Mouse (Mus musculus) kidney, postnatal 0 days (tissue): ENCODE measurements around the gene Fam25c. TPM values are rescaled to one million over a fixed set of nuclear protein-coding genes. Genes with fewer than 3 reads are reported as not detected.
"Not testable (repeated sequence)": the region's sequence is repeated elsewhere in the genome, so short reads cannot be mapped to it uniquely, and the experiment has no call there.

ENCODE experiments used
- ATAC-seq: fragments of 200-750 bp; cut with Nextera tagmentation; replicated peaks from 2 replicates; pipeline ENCODE4 v1.8.0; 2017; ENCODE audit warnings: low read depth, moderate number of reproducible peaks, moderate TSS enrichment, moderate library complexity; ENCODE audit not compliant: low FRiP score
- DNase-seq: peaks from one replicate; pipeline ENCODE4 v3.0.0-alpha.2; 2016; ENCODE audit warnings: low spot score
- H3K27ac ChIP-seq: fragments of 300-500 bp; sonication (generic); 2 replicates; pipeline ENCODE4 v1.5.1; 2014; ENCODE audit warnings: mild to moderate bottlenecking
- H3K27me3 ChIP-seq: fragments of 300-500 bp; sonication (generic); 2 replicates; pipeline ENCODE4 v1.6.1; 2014; ENCODE audit warnings: low read length, mixed read lengths; ENCODE audit not compliant: insufficient read depth
- H3K36me3 ChIP-seq: fragments of 300-500 bp; sonication (generic); 2 replicates; pipeline ENCODE4 v1.6.1; 2014; ENCODE audit warnings: low read length, mixed read lengths; ENCODE audit not compliant: insufficient read depth
- H3K4me1 ChIP-seq: fragments of 300-500 bp; sonication (generic); replicated peaks from 2 replicates; pipeline ENCODE4 v1.6.1; 2014; ENCODE audit warnings: antibody characterized with exemption, low read length, mixed read lengths; ENCODE audit not compliant: insufficient read depth
- H3K4me2 ChIP-seq: fragments of 300-500 bp; sonication (generic); 2 replicates; pipeline ENCODE4 v1.6.1; 2014; ENCODE audit warnings: mild to moderate bottlenecking, low read length, moderate library complexity, mixed read lengths
- H3K4me3 ChIP-seq: fragments of 300-500 bp; sonication (generic); replicated peaks from 2 replicates; pipeline ENCODE4 v1.5.1; 2014; ENCODE audit warnings: low read depth, low read length
- H3K9ac ChIP-seq: fragments of 300-500 bp; sonication (generic); 2 replicates; pipeline ENCODE4 v1.6.1; 2014; ENCODE audit warnings: low read depth, low read length
- H3K9me3 ChIP-seq: fragments of 300-500 bp; sonication (generic); replicated peaks from 2 replicates; pipeline ENCODE4 v1.6.1; 2016; ENCODE audit warnings: low read length, inconsistent platforms, mixed read lengths
- CTCF ChIP-seq: IDR thresholded peaks from 2 replicates; pipeline ENCODE4 v1.5.1; 2016; ENCODE audit warnings: antibody characterized with exemption, low read depth, mild to moderate bottlenecking, moderate library complexity
- WGBS: fragments of 180-500 bp; shearing (Covaris S2); extraction: QIAGEN DNeasy Blood & Tissue Kit; methylation state at CpG from one replicate; pipeline ENCODE4 v1.1.7; 2014; 5-methylcytosine and 5-hydroxymethylcytosine counted together
- polyA plus RNA-seq: library from polyadenylated mRNA; unstranded; fragments of >200 nt; fragmentation: Nextera tagmentation; extraction: Ambion mirVana; gene quantifications from 2 replicates; pipeline ENCODE4 v1.2.1, GENCODE M21; 2015

Gene Fam25c
- polyA plus RNA-seq, 1 experiment from 2014 or later = 15.2 TPM

GRCm38 (mm10) chr14:34318113-34318512, 37.1 kb downstream of the Fam25c start:
- TF ChIP-seq CTCF = no peak
- no peak for ATAC-seq

DNA sequence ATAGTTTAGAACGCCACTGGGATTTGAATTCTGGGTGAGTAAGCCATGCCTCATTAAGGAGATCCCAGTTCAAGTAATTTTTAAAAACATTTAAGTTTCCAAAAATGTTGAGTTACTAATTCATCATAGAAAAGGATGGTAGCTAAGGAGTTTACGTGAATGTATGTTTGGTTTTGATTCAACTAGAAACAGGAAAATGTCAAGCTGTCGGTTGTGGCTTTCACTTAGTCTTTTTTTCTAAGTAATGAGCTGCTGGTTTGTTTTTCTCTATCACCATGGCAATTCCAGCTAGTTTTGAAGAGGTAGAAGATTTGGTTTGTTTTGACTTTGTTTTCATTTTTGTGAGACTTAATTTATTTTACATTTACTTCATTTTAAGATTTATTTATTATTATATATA, 37.8 kb downstream of the Fam25c start:
- Histone ChIP-seq H3K27me3 (no peaks in the 10 kb centered on the region), H3K27ac (no peak overlapping the region), H3K9me3 (no peaks in the 10 kb centered on the region), H3K4me2 (no peak overlapping the region), H3K9ac (no peak overlapping the region), H3K4me1 (0 out of 2 replicates have a peak, but pooled peaks cover 4% of the 10 kb centered on the region), H3K36me3 (no peaks in the 10 kb centered on the region), H3K4me3 (no peak overlapping the region)
- no peak for DNase-seq
- TF ChIP-seq CTCF = no peak
- WGBS = 81% methylated on average over 3 of the region's 3 CpGs
- ATAC-seq = no peak

More at GRCm38 (mm10) chr14:34318113-34318512, 37.1 kb downstream of the Fam25c start:
- H3K9ac ChIP-seq = no peak overlapping the region
- 0 out of 2 replicates have a peak, but pooled peaks cover 4% of the 10 kb centered on the region for H3K4me1 ChIP-seq
- DNase-seq = no peak
- H3K27me3 ChIP-seq = no peaks in the 10 kb centered on the region
- no peak overlapping the region for H3K4me2 ChIP-seq
- H3K4me3 ChIP-seq = no peak overlapping the region
- H3K36me3 ChIP-seq = no peaks in the 10 kb centered on the region
- no peak overlapping the region for H3K27ac ChIP-seq
- no peaks in the 10 kb centered on the region for H3K9me3 ChIP-seq

- Histone ChIP-seq H3K4me3 (no peak overlapping the region), H3K27ac (no peak overlapping the region), H3K4me2 (no peak overlapping the region), H3K4me1 (0 out of 2 replicates have a peak, but pooled peaks cover 4% of the 10 kb centered on the region), H3K9me3 (no peaks in the 10 kb centered on the region), H3K27me3 (no peaks in the 10 kb centered on the region), H3K36me3 (no peaks in the 10 kb centered on the region), H3K9ac (no peak overlapping the region)
- TF ChIP-seq CTCF = no peak
- DNase-seq = no peak
- ATAC-seq = no peak
- 89% methylated on average over 2 of the region's 2 CpGs for WGBS
These were observed 38.9 kb downstream of the Fam25c start for GRCm38 (mm10) chr14:34316346-34316745.

- H3K27ac ChIP-seq = no peak overlapping the region
- DNase-seq (no peak), ATAC-seq (no peak)
- TF ChIP-seq CTCF = no peak
- no peaks in the 10 kb centered on the region for H3K27me3 ChIP-seq
- 0 out of 2 replicates have a peak overlapping the region, but pooled peaks have one; percentile 8 for H3K4me2 ChIP-seq
- H3K4me3 ChIP-seq = no peak overlapping the region
- H3K9me3 ChIP-seq = no peaks in the 10 kb centered on the region
- H3K36me3 ChIP-seq = no peaks in the 10 kb centered on the region
- 0 out of 2 replicates have a peak, but pooled peaks cover 4% of the 10 kb centered on the region for H3K4me1 ChIP-seq
- WGBS = 63% methylated on average over 3 of the region's 3 CpGs
- no peak overlapping the region for H3K9ac ChIP-seq
These were observed 40.4 kb downstream of the Fam25c start for GRCm38 (mm10) chr14:34314796-34315195.

- not testable (repeated sequence) for H3K36me3 ChIP-seq, H3K9me3 ChIP-seq, DNase-seq, ATAC-seq, H3K27me3 ChIP-seq, H3K9ac ChIP-seq, H3K4me3 ChIP-seq, H3K27ac ChIP-seq, H3K4me1 ChIP-seq
- 85% methylated on average over 8 of the region's 8 CpGs for WGBS
- H3K4me2 ChIP-seq = 0 out of 2 replicates have a peak overlapping the region, but pooled peaks have one; percentile 72
These were observed 40.9 kb downstream of the Fam25c start for GRCm38 (mm10) chr14:34314383-34314782.

DNA sequence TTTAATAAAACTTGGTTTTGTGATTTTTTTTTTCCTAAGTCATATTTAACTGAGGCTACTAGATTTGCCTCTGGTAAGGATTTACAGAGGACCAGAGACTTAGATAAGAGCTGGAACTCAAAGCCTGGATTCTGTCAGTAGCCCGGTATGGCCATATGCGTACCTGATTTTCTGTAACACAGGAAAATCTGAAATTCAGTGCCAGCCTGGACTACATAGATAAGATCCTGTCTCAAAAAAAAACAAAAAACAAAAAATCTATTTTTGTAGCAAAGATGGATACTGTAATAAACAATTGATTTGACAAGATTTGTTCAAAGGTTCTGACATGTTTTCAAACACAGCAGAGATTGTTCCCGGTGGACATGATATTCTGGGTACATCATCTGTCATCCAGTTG, 41.6 kb downstream of the Fam25c start:
- ATAC-seq (no peak), DNase-seq (no peak)
- Histone ChIP-seq H3K9ac (no peak overlapping the region), H3K4me2 (peak overlapping the region; percentile 72; the same call in 1 of the 2 replicates), H3K36me3 (no peaks in the 10 kb centered on the region), H3K4me1 (0 out of 2 replicates have a peak, but pooled peaks cover 4% of the 10 kb centered on the region), H3K4me3 (no peak overlapping the region), H3K9me3 (no peaks in the 10 kb centered on the region), H3K27me3 (no peaks in the 10 kb centered on the region), H3K27ac (no peak overlapping the region)
- no peak for TF ChIP-seq CTCF
- 86% methylated on average over 3 of the region's 3 CpGs for WGBS
